Mouse (Mus musculus) large intestine, adult 2 months (tissue): ENCODE results near the gene Utp3. TPM values are rescaled to one million over a fixed set of nuclear protein-coding genes. Genes with fewer than 3 reads are reported as not detected.
"Not testable (repeated sequence)": the region's sequence is repeated elsewhere in the genome, so short reads cannot be mapped to it uniquely, and the experiment has no call there.

Experiments
- DNase-seq: peaks from one replicate; pipeline ENCODE4 v3.0.0-alpha.2; 2012; ENCODE audit warnings: low read depth, low spot score
- WGBS: fragments of 180-500 bp; shearing (Covaris S2); methylation state at CpG from one replicate; pipeline ENCODE4 v1.1.7; 2018; 5-methylcytosine and 5-hydroxymethylcytosine counted together
- polyA plus RNA-seq: library from polyadenylated mRNA; depleted of rRNA; stranded (reverse); fragments of >200 nt; gene quantifications from 2 replicates; pipeline ENCODE4 v1.2.3, GENCODE M21; 2012; rRNA removed

Utp3 gene
- 6.0 and 7.8 TPM in 2 replicates for polyA plus RNA-seq

DNA sequence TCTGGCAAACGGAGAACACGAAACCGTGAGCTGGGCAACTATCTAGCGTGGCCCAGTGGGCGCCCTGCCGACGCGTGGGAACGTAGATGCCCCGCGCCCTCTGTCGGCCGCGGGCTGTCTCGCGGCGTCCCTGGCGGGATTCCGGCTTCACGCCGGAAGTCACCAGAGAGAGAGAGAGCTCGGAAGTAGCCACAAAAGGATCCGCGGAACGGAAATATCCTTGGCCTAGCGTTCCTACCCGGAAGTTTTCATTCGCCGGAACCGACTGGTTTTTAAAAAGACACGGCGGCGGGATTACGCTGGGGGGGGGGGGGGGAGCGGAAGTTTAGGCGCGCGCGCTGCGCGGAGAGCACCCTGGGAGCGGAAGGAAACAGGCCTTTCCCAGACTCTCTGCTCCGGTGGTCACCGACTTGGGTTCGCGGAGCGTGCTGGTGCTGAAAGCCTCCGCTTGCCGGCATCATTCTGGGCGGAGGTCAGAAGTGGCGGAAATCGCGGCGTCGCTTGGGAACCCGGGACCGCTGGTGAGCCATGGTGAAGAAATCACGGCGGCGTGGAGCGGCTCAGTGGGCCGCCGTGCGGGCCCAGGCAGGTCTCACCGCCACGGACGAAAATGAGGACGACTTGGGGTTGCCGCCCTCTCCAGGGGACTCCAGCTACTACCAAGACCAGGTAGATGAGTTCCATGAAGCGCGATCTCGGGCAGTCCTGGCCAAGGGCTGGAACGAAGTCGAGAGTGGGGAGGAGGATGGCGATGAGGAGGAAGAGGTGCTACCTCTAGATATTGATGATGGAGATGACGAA is at the start of gene Utp3:
Utp3 (plus strand) TSS at position 377 of the 801 bp plus-strand sequence.
- DNase-seq, result peak; percentile 96
- WGBS, result under 1% methylated on average over 76 of the region's 76 CpGs

DNA sequence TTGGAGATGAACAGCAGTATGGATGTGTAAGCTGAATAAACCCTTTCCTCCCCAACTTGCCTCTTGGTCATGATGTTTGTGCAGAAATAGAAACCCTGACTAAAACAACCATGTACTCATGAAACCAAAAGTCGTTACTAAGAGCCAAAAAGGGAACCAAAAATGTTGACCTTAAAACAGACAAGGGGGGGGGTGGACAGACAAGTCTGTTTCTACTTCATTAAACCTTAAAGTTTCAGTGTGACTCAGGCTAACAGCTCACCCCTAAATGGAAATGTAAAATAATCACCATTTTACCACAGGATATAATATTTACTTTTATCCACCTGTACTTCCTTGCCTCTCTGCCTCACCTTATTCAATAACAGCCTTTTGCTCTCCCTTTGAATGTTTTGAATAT is 45.7 kb upstream of the Utp3 start:
- WGBS, result 42% methylated on average over 1 of the region's 1 CpGs
- no peak for DNase-seq

- 71% methylated on average over 1 of the region's 1 CpGs for WGBS
- no peak for DNase-seq
Measured at GRCm38 (mm10) chr5:88508990-88509389, 45.3 kb upstream of the Utp3 start.

DNA sequence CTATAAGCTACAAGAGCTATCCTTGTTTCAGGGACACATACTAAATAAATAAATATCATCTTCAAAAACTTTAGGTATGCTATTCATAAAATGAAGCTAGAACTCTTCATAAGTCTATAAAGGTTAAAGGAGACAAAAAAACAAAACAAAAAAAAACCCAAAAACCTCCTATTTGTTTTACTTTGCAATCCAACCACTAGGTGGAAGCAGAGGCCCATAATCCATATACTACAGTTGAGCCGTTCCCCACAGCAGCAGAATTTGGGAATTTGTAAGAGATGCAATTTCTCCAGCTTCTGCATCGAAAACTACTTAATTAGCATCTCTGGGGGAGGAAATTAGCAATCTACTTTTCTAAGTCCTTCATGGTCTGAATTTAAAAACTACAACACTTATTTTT is 35.0 kb upstream of the Utp3 start:
- WGBS, result 4% methylated on average over 2 of the region's 2 CpGs
- DNase-seq, result peak; percentile 7

DNA sequence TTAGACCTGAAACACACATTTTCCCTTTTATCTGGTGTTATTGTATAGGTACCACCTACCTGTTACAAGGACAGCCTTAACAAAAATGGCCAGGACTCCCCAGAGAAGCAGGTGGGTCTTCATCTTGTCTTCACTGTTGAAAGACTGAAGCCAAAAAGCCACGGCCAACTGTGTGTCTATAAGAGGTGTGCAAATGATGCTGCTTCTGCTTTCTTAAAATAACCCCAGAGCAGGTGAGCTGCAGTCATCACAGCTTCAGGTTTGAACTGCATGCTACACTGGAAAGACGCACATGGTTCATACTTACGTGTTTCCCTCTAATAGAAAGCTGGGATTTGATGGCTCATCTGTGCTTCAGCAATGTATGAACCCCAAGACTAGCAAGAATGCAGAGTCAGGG is 26.6 kb upstream of the Utp3 start, which contains the start of gene Jchain:
Jchain (minus strand) TSS at position 235 of the 400 bp plus-strand sequence.
- 91% methylated on average over 3 of the region's 3 CpGs for WGBS
- DNase-seq, result no peak

GRCm38 (mm10) chr5:88530908-88531307 is 23.4 kb upstream of the Utp3 start:
- 49% methylated on average over 1 of the region's 1 CpGs for WGBS

DNA sequence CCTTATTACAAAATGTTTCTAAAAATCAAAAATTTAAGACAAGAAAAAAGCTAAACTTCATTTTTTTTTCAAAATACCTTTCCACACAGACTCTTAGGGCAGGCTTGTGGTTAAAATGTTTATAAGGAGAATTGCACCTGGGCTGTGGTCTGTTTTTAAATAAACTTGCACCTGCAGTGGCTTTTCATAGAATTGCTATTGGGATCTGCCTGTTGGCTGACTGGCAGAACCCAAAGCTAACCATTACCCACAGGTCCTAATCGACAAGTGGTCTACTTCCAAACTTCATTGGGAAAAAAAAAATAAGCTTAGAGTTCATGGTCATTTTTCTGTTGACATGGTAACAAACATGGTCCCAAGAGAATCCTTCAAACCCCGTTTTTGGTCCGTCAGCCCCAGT is 19.6 kb upstream of the Utp3 start:
- 63% methylated on average over 3 of the region's 3 CpGs for WGBS
- DNase-seq, result no peak

More at GRCm38 (mm10) chr5:88530908-88531307, 23.4 kb upstream of the Utp3 start:
- DNase-seq, result no peak

GRCm38 (mm10) chr5:88540845-88541244 is 13.4 kb upstream of the Utp3 start:
- DNase-seq, result no peak

DNA sequence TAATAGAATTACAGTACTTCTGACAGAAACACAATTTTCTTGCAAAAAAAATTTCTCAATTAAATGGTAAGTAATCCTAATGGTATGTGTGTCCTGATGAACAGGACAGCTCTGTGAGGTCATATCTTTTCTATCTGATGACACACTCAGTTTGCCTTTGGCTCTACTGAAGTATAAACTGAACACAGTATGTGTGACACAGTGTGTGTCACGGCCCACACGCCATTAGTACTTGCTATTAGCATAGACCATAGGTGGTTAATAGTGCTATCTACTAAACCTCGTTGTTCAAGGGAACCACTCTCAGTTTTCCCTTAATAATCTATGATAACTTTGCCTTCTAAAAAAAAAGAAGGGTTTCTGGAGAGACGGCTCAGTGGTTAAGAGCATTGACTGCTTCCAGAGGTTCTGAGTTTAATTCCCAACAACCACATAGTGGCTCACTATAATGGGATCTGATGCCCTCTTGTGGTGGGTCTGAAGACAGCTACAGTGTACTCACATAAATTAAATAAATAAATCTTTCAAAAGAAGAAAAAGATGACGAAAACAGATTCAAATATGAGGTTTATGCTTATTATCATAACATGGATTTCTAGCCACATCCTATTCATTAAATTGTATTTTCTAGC is 11.5 kb upstream of the Utp3 start:
- 56% methylated on average over 5 of the region's 5 CpGs for WGBS
- DNase-seq, result no peak

DNA sequence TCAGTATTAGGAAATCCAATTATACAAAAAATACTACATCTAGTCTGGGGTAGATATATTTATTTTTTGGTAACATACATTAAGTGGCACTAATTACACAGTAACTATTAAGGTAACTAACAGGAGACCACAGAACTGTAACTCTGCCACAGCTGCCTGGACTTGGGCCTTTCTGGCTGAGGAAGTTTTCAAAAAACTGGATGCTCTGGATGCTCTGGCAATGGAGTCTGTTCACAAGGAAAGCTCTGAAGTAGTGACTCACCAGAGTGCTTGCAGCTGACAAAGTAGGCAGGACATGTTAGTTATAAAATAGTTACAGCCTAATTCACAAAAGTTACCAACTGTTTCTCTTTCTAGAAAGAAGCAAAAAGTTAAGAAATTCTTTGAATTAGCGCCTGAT is 9.9 kb upstream of the Utp3 start:
- not testable (repeated sequence) for DNase-seq
- 85% methylated on average over 1 of the region's 1 CpGs for WGBS

DNA sequence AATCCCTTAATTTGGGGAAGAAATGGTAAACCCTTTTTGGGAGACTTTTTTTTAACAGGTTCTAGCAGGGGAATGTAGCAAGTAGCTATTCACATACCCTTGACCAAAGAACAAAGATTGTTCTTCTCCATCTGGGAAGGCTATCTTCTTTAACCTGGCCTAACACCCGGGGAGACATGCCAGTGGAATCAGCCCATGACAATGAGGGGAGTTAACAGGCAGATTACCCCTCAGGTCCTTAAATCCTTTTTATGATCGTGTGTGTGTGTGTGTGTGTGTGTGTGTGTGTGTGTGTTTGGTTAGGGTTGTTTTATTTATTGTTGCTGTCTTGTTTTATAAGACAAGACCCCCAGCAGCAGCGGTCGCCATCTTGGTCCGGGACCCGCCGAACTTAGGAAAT is 8.7 kb upstream of the Utp3 start:
- DNase-seq, result no peak
- WGBS, result 82% methylated on average over 7 of the region's 7 CpGs

DNA sequence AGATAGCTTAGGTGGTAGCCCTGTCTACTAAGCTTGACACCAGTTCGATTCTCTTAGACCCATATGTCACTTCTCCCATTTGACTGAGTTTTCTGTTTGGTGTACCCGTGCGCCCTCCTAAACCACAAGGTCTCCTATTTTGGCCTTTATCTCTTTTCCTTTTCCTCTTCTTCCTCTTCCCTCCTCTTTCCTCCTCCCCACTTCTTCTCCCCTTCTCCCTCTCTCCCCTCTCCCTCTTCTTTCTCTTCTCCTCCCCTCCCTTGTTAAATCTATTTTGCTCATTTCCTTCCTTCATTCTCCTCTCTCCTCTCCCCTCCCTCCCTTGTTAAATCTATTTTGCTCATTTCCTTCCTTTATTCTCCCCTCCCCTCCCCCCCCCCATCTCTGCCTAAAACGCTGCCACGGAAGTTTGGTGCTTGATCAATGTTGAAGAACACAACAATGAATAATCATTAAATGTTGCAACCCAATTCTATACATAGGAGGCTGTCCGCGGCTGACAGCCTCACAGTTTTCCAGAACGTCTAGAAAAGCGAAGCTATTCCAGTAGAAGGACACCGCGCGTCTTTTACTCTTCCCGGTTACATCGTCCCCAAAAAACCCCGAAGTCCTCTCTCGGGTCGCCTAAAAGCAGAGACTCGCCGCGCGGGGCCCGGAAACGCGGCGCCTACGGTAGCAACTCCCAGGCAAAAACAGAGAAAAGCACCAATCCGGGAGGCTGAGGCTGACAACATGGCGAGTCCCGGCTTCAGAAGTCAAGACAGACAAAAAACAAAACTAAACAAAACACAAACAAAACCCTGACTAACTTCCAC is 784 bp upstream of the Utp3 start:
- WGBS, result 4% methylated on average over 29 of the region's 29 CpGs
- DNase-seq, result no peak

- no peak for DNase-seq
- 10% methylated on average over 1 of the region's 1 CpGs for WGBS
Measured at GRCm38 (mm10) chr5:88558991-88559390, 4.7 kb downstream of the Utp3 start.

DNA sequence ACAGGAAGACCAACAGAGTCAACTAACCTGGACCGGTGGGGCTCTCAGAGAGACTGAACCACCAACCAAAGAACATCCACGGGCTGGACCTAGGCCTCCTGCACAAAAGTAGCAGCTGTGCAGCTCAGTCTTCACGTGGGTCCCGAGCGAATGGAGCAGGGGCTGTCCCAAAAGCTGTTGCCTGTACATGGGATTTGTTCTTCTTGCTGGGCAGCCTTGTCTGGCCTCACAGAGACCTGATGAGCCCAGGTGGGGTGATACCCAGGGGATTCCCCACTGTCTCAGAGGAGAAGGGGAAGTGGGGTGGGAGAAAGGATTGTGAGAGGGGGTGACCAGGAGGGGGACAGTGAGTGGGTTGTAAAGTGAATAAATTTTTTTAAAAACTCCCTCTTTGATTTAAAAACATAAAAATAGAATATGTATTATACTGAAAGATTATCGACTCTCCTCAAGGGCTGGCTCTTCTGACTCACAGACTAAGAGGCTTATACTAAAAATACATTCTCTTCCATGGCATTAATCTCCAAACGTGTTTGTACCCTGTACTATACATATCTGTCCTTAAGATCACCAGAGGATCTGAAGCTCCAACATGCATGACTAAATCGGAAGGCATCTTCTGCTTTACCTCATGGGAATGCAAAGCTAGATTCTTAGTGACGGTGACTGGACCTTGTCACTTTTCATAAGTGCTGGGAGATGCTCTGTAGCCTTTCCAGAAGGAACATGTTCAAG is 7.0 kb downstream of the Utp3 start:
- DNase-seq, result no peak
- 91% methylated on average over 9 of the region's 9 CpGs for WGBS

DNA sequence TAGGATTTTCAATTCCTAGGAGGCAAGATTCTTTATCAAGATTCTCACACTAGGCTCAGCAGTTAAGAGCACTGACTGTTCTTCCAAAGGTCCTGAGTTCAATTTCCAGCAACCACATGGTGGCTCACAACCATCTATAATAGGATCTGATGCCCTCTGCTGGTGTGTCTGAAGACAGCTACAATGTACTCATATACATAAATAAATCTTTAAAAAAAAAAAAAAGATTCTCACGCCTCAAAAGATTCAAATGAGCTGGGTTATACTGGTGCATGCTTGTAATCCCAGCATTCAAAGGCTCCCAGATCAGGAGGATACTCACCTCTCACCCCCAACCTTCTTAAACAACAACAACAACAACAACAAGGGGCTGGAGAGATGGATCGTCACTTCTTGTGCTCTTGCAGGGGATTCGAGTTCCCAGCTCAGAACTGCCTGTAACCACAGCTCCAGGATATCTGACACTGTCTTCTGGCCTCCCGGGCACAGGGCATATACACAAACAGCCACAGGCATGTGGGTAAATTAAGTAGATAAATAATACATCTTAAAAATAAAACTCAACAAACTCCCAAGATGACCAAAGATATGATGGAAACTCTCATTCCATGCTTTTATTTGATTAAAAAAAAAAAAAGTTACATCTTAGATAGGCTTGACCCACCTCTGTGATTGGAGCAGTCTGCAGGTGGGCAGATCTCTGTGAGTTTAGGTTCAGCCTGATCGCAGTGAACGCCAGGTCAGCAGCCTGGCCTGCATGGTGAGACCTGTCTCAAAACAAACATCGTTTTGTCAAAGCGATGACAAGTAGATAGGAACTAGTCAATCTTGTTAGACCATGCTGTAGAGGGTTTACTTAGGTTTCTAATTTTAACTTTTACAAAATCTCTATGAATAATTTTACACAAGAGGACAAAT is 8.9 kb downstream of the Utp3 start:
- 66% methylated on average over 8 of the region's 8 CpGs for whole genome bisulfite sequencing
- DNase-seq, result no peak

DNA sequence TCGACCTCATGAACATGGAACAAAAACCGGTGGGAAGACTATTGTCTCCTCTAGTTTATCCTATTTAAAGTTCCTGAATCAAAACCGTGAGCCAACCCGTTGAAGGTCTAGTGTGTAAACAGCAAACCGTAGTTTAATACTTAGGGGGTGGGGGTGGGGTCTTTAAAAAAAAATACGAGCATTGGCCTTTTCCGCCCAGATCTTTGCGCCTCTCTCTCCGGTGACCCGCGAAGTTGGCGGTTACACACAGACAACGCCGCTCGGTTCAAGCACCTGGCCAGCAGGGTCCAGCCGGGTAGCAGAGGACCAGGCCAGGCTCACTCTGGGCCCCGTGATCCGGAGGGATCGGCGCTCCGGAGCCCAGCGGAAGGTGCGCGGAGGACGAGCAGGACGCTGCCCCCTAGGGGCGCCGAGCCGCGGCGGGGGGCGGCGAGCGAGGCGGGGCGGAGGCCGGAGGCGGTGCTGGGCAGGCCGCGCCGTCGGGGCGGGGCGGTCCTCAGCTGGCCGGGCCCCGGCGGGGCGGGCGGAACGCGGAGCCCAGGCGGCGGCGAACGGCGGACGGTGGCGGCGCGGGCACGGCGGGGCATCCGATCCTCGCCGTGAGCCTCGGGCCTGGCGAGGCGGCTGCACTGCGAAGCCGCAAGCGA is 10.4 kb downstream of the Utp3 start, which contains the start of gene Rufy3:
Rufy3 (plus strand) TSS at position 540 of the 647 bp plus-strand sequence.
- 1% methylated on average over 57 of the region's 71 CpGs for WGBS

DNA sequence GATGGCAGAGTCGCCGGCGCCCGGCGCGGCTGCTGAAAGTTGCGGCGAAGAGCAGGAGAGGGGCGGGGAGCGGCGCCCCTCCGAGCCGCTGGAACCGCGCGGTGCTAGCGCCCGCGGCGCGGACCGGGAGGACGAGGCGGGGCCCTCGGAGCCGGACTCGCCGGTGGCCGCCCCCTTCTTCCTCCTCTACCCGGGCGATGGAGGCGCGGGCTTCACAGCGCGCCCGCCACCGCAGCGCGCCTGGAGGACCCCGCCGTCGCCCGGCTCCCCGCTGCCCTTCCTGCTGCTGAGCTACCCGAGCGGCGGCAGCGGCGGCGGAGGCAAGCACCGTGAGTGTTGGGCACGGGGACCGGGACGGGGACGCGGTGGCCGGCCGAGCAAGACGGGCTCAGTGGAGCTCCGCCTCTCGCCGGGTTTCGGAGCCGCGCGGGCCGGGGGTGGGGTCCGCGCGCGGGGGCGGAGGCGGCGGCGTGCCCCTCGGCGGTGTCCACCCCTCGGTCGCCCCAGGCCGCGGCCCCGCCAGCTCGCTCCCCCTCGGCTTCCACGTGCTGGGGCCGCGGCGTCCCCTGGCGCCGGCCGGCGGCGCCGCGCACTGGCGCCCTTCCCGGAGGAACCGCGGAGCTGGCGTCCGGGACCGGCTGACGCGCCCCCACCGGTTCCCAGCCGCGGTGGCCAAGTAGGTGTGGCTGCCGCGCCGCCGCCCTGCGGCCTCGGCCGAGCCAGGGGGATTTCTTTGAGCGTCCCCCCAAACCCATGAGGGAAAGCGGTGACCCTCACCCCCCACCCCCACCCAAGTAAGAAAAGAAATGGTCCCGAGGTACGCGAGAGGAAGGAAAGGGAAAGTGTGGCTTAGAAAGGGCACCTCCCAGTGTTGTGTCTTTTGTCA is 11.1 kb downstream of the Utp3 start:
- WGBS, result under 1% methylated on average over 114 of the region's 119 CpGs
- DNase-seq, result no peak

More for the DNA sequence above, 10.4 kb downstream of the Utp3 start, which contains the start of gene Rufy3:
- DNase-seq, result no peak
